Comparison of ENCODE assay signal across 27 mouse cellular contexts in genomic region chr15:31841519-31841918, GRCm38 (mm10).
"Had no signal": no experiment of that assay in that cellular context is flagged by ENCODE, and none has a peak within 500 bp of the region (broad histone marks: within the 10 kb centered on the region; RNA-seq: fewer than 3 reads in every experiment).

No protein-coding gene starts in this region.

- ATAC-seq: forebrain, embryonic 13.5 days; forebrain, embryonic 14.5 days; forebrain, embryonic 15.5 days; forebrain, embryonic 16.5 days; forebrain, postnatal 0 days had no signal

- H3K27ac ChIP-seq: embryonic facial prominence, embryonic 12.5 days; embryonic facial prominence, embryonic 13.5 days; embryonic facial prominence, embryonic 15.5 days; forebrain, embryonic 10.5 days; forebrain, embryonic 12.5 days; forebrain, embryonic 13.5 days; forebrain, embryonic 15.5 days; gastrocnemius, adult 2 months had no signal

- H3K36me3 ChIP-seq: embryonic facial prominence, embryonic 10.5 days; embryonic facial prominence, embryonic 12.5 days; embryonic facial prominence, embryonic 13.5 days; embryonic facial prominence, embryonic 15.5 days; forebrain, embryonic 10.5 days; forebrain, embryonic 12.5 days; forebrain, embryonic 15.5 days had no signal

- H3K4me2 ChIP-seq: embryonic facial prominence, embryonic 12.5 days; embryonic facial prominence, embryonic 13.5 days; embryonic facial prominence, embryonic 15.5 days; forebrain, embryonic 12.5 days; forebrain, embryonic 13.5 days; forebrain, embryonic 15.5 days had no signal

- H3K4me1 ChIP-seq: embryonic facial prominence, embryonic 10.5 days; embryonic facial prominence, embryonic 12.5 days; embryonic facial prominence, embryonic 15.5 days; forebrain, embryonic 10.5 days; forebrain, embryonic 12.5 days; forebrain, embryonic 13.5 days; forebrain, embryonic 15.5 days had no signal

- H3K9ac ChIP-seq: embryonic facial prominence, embryonic 12.5 days; embryonic facial prominence, embryonic 13.5 days; embryonic facial prominence, embryonic 15.5 days; forebrain, embryonic 12.5 days; forebrain, embryonic 13.5 days; forebrain, embryonic 15.5 days; forebrain, postnatal 0 days had no signal

- H3K9me3 ChIP-seq: embryonic facial prominence, embryonic 10.5 days; embryonic facial prominence, embryonic 12.5 days; embryonic facial prominence, embryonic 13.5 days; embryonic facial prominence, embryonic 15.5 days; forebrain, embryonic 10.5 days; forebrain, embryonic 12.5 days; forebrain, embryonic 13.5 days; forebrain, embryonic 15.5 days had no signal

- H3K4me3 ChIP-seq: embryonic facial prominence, embryonic 10.5 days; embryonic facial prominence, embryonic 12.5 days; embryonic facial prominence, embryonic 13.5 days; embryonic facial prominence, embryonic 15.5 days; erythroblast, embryonic 14.5 days; forebrain, embryonic 10.5 days; forebrain, embryonic 12.5 days; forebrain, embryonic 13.5 days; forebrain, embryonic 15.5 days; gastrocnemius, adult 2 months had no signal

- H3K27me3 ChIP-seq: embryonic facial prominence, embryonic 12.5 days; embryonic facial prominence, embryonic 13.5 days; embryonic facial prominence, embryonic 15.5 days; forebrain, embryonic 12.5 days; forebrain, embryonic 13.5 days; forebrain, embryonic 15.5 days had no signal

- DNase-seq: cerebellum, adult 2 months; cerebellum, adult 8-10 months; cerebellum, adult 9-10 months; cerebellum, adult 9-11 months; cerebellum, postnatal 10 days; cerebellum, postnatal 14 days; cerebellum, postnatal 25 days; cerebellum, postnatal 36 days; embryo, embryonic 11 days; forebrain, postnatal 0 days; gastrocnemius, adult 2 months; gastrocnemius, postnatal 10 days; gastrocnemius, postnatal 14 days; gastrocnemius, postnatal 25 days; gastrocnemius, postnatal 36 days; heart, adult 18-20 months had no signal
